Mouse (Mus musculus) limb, embryonic 12.5 days (tissue): ENCODE data around the gene Ermp1. TPM values are rescaled to one million over a fixed set of nuclear protein-coding genes. Genes with fewer than 3 reads are reported as not detected.
A peak's percentile ranks its signal among the peaks of the same experiment; 100 is the strongest.

Source experiments
- ATAC-seq: fragments of 200-750 bp; cut with Nextera tagmentation; 2 replicates; pipeline ENCODE4 v1.8.0; 2017; ENCODE audit warnings: low read depth, moderate TSS enrichment; ENCODE audit not compliant: insufficient number of reproducible peaks, insufficient read depth, low FRiP score, low TSS enrichment
- H3K27ac ChIP-seq: fragments of 300-500 bp; sonication (generic); 2 replicates; pipeline ENCODE4 v1.5.1; 2016; ENCODE audit warnings: mild to moderate bottlenecking, moderate library complexity
- H3K27me3 ChIP-seq: fragments of 300-500 bp; sonication (generic); 2 replicates; pipeline ENCODE4 v1.6.1; 2016; ENCODE audit warnings: mild to moderate bottlenecking, moderate library complexity
- H3K36me3 ChIP-seq: fragments of 300-500 bp; sonication (generic); 2 replicates; pipeline ENCODE4 v1.6.1; 2016; ENCODE audit warnings: mild to moderate bottlenecking, moderate library complexity
- H3K4me1 ChIP-seq: fragments of 300-500 bp; sonication (generic); replicated peaks from 2 replicates; pipeline ENCODE4 v1.6.1; 2016
- H3K4me2 ChIP-seq: fragments of 300-500 bp; sonication (generic); 2 replicates; pipeline ENCODE4 v1.6.1; 2016; ENCODE audit warnings: mild to moderate bottlenecking, moderate library complexity
- H3K4me3 ChIP-seq: fragments of 300-500 bp; sonication (generic); replicated peaks from 2 replicates; pipeline ENCODE4 v1.5.1; 2016; ENCODE audit warnings: mild to moderate bottlenecking
- H3K9ac ChIP-seq: fragments of 300-500 bp; sonication (generic); replicated peaks from 2 replicates; pipeline ENCODE4 v1.6.1; 2016; ENCODE audit warnings: mild to moderate bottlenecking, moderate library complexity
- H3K9me3 ChIP-seq: fragments of 300-500 bp; sonication (generic); 2 replicates; pipeline ENCODE4 v1.6.1; 2016; ENCODE audit warnings: mild to moderate bottlenecking, moderate library complexity
- WGBS: fragments of 180-500 bp; shearing (Covaris S2); methylation state at CpG from one replicate; pipeline ENCODE4 v1.1.7; 2016; 5-methylcytosine and 5-hydroxymethylcytosine counted together
- polyA plus RNA-seq: library from polyadenylated mRNA; unstranded; fragments of >200 nt; fragmentation: Nextera tagmentation; extraction: Ambion mirVana; gene quantifications from 2 replicates; pipeline ENCODE4 v1.2.1, GENCODE M21; 2016

The Ermp1 gene
- polyA plus RNA-seq: 18.3 and 19.2 TPM in 2 replicates

DNA sequence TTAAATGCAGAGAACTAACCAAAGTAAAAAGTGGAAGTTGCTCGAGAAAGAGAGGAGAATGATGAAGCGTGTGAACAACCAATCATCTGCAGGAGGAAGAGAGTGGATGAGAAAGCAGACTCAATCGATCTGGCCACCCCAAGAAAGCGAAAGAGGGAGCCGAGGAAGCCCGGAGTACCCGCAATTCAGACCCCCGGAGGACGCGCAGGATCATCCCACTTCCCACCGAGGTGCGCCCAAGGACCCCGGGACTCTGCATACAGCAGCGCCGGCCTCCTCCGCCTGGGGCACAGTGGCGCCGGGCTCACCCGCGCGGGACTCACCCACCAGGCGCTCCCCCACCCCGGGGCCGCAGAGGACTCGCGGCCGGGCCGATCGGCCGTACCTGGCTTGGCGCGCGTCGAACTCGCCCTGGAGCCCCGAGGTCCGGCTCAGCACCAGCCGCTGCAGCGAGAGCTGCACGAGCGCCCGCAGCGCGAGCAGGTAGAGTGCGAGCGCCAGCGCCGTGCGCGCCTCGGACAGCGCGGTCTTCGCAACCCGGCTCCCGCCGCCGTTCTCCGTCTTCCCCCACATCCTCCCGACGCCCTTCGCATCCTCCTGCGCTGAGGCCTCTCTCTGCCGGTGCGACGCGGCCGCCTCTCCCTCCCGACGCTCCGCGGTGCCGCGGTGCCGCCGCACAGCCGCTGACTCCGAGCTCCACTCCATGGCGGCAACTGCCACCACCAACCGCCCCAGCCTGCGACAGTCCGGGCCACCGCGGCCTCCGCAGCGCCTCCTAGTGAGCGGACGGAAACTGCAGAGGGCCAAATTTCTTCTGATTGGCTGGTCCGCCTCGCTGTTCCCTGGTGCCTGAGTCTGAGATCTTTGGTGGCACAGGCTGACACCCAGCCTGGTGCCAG, at the start of gene Ermp1:
TSS of gene Ermp1 (minus strand) at position 765 of the 899 bp plus-strand sequence.
- H3K4me3 ChIP-seq: peak within 1 kb of the TSS; percentile 77
- H3K27me3 ChIP-seq: no peaks in the 10 kb centered on the region
- peak within 1 kb of the TSS; percentile 84 for H3K9ac ChIP-seq
- no peaks in the 10 kb centered on the region for H3K9me3 ChIP-seq
- peak within 1 kb of the TSS; percentile 87 for H3K27ac ChIP-seq
- peak; percentile 90 for ATAC-seq
- no peaks in the 10 kb centered on the region for H3K4me1 ChIP-seq
- peaks cover 6% of the 10 kb centered on the region; the same call in 1 of the 2 replicates for H3K36me3 ChIP-seq
- WGBS: under 1% methylated on average over 90 of the region's 90 CpGs
- peak within 1 kb of the TSS; percentile 65 for H3K4me2 ChIP-seq

DNA sequence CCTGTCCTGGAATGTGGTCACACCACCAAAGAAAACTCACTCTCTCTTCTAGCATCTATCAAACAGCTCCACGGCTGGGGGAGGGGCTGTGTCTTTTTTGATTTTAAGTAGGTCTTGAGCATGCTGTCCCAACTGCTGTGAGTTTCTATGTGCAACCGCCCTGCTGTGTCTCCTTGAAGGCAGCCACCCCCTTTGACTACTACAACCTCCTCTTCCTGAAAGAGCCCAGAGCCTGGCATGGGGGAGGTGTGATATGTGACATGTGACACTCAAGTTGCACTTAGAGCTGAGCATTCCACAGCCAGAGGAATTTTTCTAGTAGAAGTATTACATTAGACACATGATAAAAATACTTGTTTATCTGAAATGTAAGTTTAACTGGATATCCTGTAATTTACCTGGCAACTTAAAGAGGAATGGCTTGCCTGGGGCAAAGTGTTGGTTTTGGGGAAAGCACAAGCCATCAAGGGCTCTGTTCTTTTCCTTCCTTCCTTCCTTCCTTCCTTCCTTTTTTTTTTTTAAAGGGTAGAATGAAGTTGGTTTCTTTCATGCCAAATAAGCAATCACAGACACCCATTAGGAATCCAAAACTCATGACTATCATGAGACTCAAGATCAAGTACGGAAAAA, 49.1 kb upstream of the Ermp1 start, which contains the start of gene Mlana:
TSS of gene Mlana (plus strand) at position 580 of the 630 bp plus-strand sequence.
- Histone ChIP-seq H3K9ac (no peak within 1 kb of the TSS), H3K27me3 (no peaks in the 10 kb centered on the region), H3K27ac (no peak within 1 kb of the TSS), H3K4me2 (no peak within 1 kb of the TSS), H3K36me3 (no peaks in the 10 kb centered on the region), H3K9me3 (no peaks in the 10 kb centered on the region), H3K4me3 (no peak within 1 kb of the TSS), H3K4me1 (peaks cover 11% of the 10 kb centered on the region; the same call in 1 of the 2 replicates)
- WGBS: 54% methylated on average over 3 of the region's 3 CpGs
- no peak for ATAC-seq

DNA sequence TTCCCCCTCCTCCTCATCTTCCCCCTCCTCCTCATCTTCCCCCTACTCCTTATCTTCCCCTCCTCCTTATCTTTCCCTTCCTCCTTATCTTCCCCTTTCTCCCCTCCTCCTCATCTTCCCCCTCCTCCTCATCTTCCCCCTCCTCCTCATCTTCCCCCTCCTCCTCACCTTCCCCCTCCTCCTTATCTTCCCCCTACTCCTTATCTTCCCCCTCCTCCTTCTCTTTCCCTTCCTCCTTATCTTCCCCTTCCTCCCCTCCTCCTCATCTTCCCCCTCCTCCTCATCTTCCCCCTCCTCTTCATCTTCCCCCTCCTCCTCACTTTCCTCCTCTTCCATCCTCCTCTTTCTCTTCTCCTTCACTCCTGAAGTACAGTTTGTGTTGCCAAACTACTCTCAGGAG, 48.6 kb upstream of the Ermp1 start:
- H3K4me2 ChIP-seq: no peak overlapping the region
- peaks cover 11% of the 10 kb centered on the region; the same call in 1 of the 2 replicates for H3K4me1 ChIP-seq
- no peak overlapping the region for H3K9ac ChIP-seq
- H3K27ac ChIP-seq: no peak overlapping the region
- ATAC-seq: no peak
- no peaks in the 10 kb centered on the region for H3K27me3 ChIP-seq
- H3K36me3 ChIP-seq: no peaks in the 10 kb centered on the region
- H3K9me3 ChIP-seq: no peaks in the 10 kb centered on the region
- H3K4me3 ChIP-seq: no peak overlapping the region

DNA sequence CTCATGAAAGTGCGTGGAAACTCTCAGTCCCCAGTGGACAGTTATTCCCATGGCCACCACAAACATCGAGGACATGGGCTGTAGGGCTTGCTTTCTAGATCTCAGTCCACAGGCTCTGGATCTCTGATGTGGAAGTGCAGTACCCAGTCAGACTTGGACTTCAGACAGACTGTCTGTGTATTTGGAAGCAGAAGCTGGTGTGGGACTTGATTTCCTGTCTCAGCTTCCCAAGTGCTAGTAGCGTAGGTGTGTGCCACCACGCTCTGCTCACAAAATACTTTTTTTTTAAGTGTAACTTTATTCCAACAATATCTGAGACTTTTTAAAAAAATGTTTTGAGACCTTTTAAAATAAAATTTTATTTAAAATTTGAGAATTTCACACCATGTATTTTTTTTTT, 48.1 kb upstream of the Ermp1 start:
- Histone ChIP-seq H3K36me3 (no peaks in the 10 kb centered on the region), H3K4me2 (no peak overlapping the region), H3K9me3 (no peaks in the 10 kb centered on the region), H3K4me3 (no peak overlapping the region), H3K4me1 (peaks cover 9% of the 10 kb centered on the region; the same call in 1 of the 2 replicates), H3K27ac (no peak overlapping the region), H3K27me3 (no peaks in the 10 kb centered on the region), H3K9ac (no peak overlapping the region)
- WGBS: 90% methylated on average over 4 of the region's 4 CpGs
- ATAC-seq: no peak

DNA sequence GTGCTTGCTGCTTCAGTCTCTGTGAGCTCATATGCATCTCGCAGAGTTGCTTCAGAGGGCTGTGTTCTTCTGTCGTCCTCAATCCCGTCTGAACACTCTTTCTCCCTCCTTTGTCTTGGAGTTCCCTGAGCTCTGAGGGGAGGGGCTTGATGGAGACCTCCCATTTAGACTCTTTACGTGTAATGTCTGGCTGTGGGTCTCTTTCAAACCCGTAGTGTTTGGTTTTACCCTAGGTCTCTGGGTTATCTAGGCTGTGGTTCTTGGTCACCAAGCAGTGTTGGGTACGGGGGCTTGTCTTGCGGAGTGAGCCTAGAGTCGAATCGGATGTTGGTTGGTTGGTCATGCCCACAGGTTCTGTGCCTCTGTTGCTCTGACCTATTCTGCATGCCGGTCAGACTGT, 46.9 kb upstream of the Ermp1 start:
- H3K27ac ChIP-seq: no peak overlapping the region
- no peak overlapping the region for H3K4me2 ChIP-seq
- ATAC-seq: no peak
- H3K9me3 ChIP-seq: no peaks in the 10 kb centered on the region
- no peak overlapping the region for H3K9ac ChIP-seq
- WGBS: 88% methylated on average over 10 of the region's 10 CpGs
- H3K36me3 ChIP-seq: no peaks in the 10 kb centered on the region
- H3K4me1 ChIP-seq: peaks cover 5% of the 10 kb centered on the region; the same call in 1 of the 2 replicates
- H3K27me3 ChIP-seq: no peaks in the 10 kb centered on the region
- no peak overlapping the region for H3K4me3 ChIP-seq

DNA sequence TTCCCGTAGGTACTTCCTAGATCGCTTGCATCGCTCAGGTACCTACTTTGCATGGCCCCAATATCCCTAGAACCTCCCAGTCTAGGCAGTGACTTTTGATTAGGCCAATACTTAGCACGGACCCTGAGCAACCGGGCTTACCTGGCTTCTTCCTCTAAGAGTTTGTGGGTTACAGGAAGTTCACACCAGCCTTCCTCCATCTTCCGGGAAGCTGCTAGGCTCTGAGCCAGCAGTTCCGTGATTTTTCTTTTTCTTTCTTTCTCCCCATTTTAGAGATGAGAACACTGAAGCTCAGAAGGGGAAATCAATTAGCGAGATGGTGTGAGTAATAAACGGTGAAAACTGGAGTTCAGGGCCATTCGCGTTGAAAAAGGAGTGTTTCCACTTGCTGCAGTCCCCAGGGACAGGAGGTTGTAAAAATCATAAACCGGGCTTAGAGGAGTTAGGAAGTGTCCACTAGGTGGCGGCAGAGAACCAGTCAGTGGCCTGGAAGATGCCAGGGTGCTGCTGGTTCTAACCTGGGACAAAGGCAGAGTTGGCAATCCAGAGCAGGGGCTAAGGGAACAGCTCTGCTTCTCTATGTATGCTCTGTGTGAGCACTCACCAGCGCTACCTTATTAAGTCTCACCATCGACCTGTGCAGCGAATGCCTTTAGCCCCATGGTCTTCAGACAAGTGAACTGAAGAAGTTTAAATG, 35.8 kb upstream of the Ermp1 start:
- no peak overlapping the region for H3K27ac ChIP-seq
- WGBS: 45% methylated on average over 16 of the region's 16 CpGs

DNA sequence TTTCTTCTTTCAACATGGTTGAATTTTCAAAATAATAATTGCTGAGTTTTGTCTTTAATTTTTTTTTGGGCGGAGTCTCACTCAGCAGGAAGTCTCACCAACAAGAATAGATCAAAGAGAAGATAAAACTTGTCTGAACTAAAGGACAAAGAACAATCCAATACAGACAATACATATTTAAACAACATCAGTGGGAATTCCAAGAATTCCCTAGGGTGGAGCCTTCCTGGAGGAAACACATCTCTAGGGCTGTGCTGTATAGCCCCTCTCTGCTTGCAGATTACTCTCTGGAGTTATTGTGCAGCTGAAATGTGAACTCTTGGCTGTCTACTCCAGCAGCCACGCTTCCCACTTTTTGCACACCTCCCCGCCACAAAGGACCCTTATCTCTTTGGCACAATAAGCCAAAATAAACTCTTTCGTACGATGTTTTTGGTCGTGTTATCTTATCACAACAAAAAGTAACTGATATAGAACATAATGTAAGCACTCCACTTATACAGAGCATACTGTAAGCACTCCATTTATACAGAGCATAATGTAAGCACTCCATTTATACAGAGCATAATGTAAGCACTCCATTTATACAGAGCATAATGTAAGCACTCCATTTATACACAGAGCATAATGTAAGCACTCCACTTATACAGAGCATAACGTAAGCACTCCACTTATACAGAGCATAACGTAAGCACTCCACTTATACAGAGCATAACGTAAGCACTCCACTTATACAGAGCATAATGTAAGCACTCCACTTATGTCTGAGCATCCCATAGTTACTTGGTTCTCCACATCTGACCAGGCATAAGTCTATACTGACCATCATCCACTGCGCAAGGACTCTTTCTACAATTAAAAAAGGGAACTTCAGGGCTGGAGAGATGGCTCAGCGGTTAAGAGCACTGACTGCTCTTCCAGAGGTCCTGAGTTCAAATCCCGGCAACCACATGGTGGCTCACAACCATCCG, 32.3 kb upstream of the Ermp1 start:
- Histone ChIP-seq H3K27me3 (no peaks in the 10 kb centered on the region), H3K27ac (no peak overlapping the region), H3K36me3 (no peaks in the 10 kb centered on the region), H3K9ac (no peak overlapping the region), H3K4me2 (no peak overlapping the region), H3K9me3 (peaks cover 11% of the 10 kb centered on the region), H3K4me3 (no peak overlapping the region), H3K4me1 (no peaks in the 10 kb centered on the region)
- 89% methylated on average over 13 of the region's 13 CpGs for WGBS
- ATAC-seq: no peak

More for the DNA sequence above, 35.8 kb upstream of the Ermp1 start:
- H3K9me3 ChIP-seq: peaks cover 12% of the 10 kb centered on the region
- no peaks in the 10 kb centered on the region for H3K36me3 ChIP-seq
- ATAC-seq: no peak
- H3K4me2 ChIP-seq: no peak overlapping the region
- H3K4me1 ChIP-seq: no peaks in the 10 kb centered on the region
- H3K27me3 ChIP-seq: no peaks in the 10 kb centered on the region
- H3K9ac ChIP-seq: no peak overlapping the region
- H3K4me3 ChIP-seq: no peak overlapping the region

DNA sequence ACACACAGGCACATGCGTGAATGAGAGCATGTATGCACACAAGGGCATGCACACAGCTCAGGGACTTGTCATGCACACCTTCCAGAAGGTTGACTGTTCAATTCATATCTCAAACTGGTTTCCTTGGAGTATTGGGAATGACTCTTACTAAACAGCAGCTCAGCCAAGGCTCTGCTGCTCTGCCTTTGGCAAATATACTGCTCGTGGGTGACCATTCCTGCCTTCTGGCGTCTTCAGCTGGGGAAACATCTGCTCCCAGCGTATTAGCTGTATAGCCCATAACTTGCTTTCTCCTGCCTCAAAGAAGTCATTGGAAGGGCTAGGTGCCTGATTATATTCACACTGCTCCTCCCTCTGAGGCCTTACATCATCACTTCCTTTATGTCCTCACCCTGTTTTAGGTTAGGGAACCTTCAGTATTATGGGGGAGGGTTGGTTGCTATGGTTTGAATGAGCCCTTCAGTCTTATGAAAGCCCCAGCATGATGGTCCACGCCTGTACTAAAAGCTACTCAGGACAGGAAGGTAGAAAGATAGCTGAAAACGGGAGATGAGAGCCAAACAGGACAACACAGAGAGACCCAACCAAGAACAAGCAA, 30.1 kb upstream of the Ermp1 start:
- Histone ChIP-seq H3K4me1 (no peaks in the 10 kb centered on the region), H3K27ac (no peak overlapping the region), H3K9me3 (no peaks in the 10 kb centered on the region), H3K4me3 (no peak overlapping the region), H3K9ac (no peak overlapping the region), H3K36me3 (no peaks in the 10 kb centered on the region), H3K4me2 (no peak overlapping the region), H3K27me3 (no peaks in the 10 kb centered on the region)
- ATAC-seq: no peak
- 81% methylated on average over 6 of the region's 6 CpGs for WGBS

DNA sequence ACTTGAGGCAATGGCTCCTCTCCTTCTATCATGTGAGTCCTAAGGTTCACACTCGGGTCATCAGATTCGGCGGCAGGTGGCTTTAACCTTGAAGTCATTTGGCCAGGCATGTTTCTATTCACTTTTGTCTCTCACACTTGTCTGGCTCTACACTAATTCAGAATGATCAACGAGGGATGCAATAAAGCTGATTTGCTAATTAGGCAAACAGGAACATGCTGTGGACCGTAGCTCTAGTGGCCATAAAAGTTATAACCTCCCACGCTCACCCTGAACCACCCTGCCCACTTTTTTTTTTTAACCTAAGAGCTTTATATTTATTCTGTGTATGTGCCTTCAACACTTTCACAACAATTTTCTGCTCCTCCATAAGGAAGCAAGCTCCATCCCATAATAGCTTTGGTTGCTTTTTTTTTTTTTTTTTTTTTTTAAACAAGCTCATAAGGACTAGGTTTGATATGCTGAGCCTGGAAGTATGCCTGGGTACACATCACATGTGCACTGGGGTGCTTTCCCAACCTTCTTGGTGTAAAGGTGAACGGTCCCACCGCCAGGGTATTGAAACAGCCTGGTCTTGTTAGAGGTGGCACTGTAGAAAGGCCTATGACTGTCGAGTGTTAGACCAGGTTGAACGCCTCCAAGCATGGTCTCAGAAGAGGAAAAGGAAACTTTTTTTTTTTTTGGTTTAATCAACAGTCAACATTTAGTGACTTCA, 28.4 kb upstream of the Ermp1 start:
- 58% methylated on average over 10 of the region's 10 CpGs for WGBS
- no peak overlapping the region for H3K27ac ChIP-seq
- no peaks in the 10 kb centered on the region for H3K9me3 ChIP-seq
- no peaks in the 10 kb centered on the region for H3K27me3 ChIP-seq
- H3K4me3 ChIP-seq: no peak overlapping the region
- no peak overlapping the region for H3K9ac ChIP-seq
- no peaks in the 10 kb centered on the region for H3K4me1 ChIP-seq
- ATAC-seq: no peak
- H3K4me2 ChIP-seq: no peak overlapping the region
- H3K36me3 ChIP-seq: no peaks in the 10 kb centered on the region
